Mouse (Mus musculus) cerebellum, adult (tissue): Measurements from ENCODE around the gene Trim41.
"Not testable (repeated sequence)": the region's sequence is repeated elsewhere in the genome, so short reads cannot be mapped to it uniquely, and the experiment has no call there.

ENCODE experiments used
- ATAC-seq: cut with Nextera tagmentation; 2 replicates; pipeline ENCODE4 v1.9.2; 2017; ENCODE audit warnings: mild to moderate bottlenecking, moderate library complexity, mixed read lengths; ENCODE audit not compliant: insufficient number of reproducible peaks, low FRiP score, low TSS enrichment

Trim41 gene

GRCm38 (mm10) chr11:48797287-48797686, 19.9 kb downstream of the Trim41 start:
- ATAC-seq = no peak

- ATAC-seq = no peak
Measured at GRCm38 (mm10) chr11:48796290-48796689, 20.9 kb downstream of the Trim41 start.

DNA sequence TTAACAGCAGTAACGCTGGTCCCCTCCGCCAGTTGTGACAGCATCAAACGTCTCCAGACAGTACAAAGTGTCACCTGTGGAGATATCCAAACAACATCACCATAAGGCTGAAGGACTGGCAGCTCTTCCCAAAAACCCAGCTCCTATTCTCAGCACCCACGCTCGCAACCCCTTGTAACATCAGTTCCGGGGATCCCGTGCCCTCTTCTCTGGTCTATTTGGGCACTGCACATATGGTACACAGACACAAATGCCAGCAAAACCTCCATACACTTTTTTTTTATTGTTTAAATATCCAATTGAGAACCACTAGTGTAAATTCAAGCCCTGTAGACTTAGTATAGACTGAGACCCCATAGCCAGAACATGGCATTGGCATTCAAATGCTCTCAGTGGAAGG, 21.9 kb downstream of the Trim41 start:
- ATAC-seq = no peak

- ATAC-seq = no peak
Measured at GRCm38 (mm10) chr11:48793184-48793583, 24.0 kb downstream of the Trim41 start.

DNA sequence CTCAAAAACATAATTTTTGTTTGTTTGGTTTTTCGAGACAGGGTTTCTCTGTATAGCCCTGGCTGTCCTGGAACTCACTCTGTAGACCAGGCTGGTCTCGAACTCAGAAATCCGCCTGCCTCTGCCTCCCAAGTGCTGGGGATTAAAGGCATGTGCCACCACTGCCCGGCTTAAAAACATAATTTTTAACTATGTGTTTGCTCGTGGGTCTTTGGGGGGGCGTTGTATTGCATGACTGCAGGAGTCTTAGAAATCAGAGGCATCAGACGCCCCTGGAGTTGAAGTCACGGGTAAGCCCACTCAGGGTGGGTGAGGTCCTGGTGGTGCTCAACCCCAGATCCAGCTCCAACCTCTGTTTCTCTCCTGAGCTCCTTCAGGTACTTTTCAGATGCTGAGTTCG, 25.3 kb downstream of the Trim41 start:
- ATAC-seq = not testable (repeated sequence)

DNA sequence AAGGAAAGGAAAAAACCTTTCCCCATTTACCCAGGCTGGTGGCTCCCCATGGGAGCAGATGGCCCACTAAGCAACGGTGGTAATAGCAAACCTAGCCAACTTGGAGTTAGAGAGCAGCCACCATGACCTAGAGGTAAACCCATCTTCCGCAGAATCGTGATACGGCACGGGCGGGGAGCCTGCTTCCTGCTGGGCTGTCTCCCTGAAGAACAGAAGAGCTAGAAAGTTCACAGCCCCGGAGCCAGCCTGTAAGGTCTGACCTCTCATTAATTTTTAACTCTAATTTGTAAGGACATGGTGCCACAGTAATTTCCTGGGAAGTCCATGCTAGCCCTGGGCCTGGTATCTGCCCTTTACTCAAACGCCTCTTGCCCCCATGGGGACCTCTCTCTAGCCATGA, 26.2 kb downstream of the Trim41 start:
- ATAC-seq = no peak

GRCm38 (mm10) chr11:48789973-48790823, 27.0 kb downstream of the Trim41 start:
- ATAC-seq = peak; percentile 80; the same call in 1 of the 2 replicates

GRCm38 (mm10) chr11:48789215-48789614, 27.9 kb downstream of the Trim41 start:
- no peak for ATAC-seq

DNA sequence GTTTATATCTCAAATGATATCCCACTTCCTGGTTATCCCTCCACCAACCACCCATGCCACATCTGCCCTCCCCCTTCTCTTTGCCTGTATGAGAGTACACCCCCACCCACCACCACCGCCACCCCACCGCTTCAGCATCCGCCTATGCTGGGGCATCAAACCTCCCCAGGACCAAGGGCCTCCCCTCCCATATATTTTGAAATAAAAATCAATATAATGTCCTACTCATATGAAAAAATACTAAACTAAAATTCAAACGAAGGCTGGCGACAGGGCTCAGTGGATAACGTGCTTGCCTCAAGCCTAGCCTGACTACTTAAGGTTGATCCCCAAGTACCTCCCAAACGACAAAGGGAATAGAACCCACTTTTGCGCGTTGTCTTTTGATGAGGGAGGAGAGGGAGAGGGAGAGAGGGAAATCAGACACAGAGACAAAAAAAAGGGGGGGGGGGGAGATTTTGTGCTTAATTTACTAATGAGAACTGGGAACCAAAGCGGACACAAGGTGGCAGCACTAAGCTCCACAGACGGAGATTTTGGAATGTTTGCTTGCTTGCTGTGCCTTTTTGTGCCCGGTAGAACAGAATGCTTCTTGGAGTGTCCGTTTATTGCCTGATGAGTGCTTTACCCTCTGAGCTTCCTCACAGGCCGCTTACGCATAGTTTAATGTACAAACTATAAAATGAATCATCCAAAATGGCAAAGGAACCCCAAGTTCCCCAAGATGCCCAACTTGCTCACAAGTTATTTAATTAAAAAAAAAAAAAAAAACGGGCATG, 28.7 kb downstream of the Trim41 start:
- peak; percentile 75 for ATAC-seq

- no peak for ATAC-seq
Measured at GRCm38 (mm10) chr11:48787455-48788211, 29.5 kb downstream of the Trim41 start.

GRCm38 (mm10) chr11:48782243-48782642, 34.9 kb downstream of the Trim41 start:
- no peak for ATAC-seq

DNA sequence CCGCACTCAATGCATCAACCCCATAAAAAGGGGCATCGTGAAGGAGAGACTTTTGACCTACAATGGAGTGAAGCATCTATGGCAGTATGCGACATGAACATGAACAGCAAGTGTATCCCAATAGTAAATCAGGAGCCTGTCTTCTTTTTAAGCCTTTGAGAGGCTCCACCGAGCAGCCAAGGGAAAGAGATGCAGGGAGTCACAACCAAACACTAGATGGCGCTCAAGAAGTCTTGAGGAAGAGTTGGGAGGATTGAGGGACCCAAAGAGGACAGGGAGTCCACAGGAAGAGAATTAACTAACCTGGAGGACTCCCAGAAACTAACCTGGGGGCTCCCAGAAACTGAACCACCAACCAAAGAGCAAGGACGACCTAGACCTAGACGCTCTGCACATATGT, 37.7 kb downstream of the Trim41 start:
- no peak for ATAC-seq

- ATAC-seq = no peak
Measured at GRCm38 (mm10) chr11:48777303-48777702, 39.9 kb downstream of the Trim41 start.

DNA sequence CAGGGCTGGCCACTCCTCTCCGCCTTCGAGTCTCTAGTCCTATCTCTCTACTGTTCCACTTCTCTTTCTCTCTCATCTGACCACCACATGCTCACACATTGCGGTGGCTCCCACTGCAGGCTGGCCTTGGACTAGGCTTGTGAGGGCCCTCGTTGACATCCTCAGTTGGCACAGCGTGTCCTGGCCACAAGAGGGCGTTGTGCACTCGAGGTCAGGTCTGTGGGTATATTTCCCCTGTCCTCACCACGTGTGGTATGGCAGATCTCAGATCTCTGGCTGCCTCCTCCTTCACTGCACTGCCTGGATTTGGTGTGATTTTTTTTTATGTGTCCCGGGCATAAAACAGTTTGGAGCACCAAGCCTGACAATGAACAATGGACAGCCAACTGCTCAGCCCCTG, 40.5 kb downstream of the Trim41 start:
- no peak for ATAC-seq

GRCm38 (mm10) chr11:48775483-48775882, 41.7 kb downstream of the Trim41 start:
- no peak for ATAC-seq

DNA sequence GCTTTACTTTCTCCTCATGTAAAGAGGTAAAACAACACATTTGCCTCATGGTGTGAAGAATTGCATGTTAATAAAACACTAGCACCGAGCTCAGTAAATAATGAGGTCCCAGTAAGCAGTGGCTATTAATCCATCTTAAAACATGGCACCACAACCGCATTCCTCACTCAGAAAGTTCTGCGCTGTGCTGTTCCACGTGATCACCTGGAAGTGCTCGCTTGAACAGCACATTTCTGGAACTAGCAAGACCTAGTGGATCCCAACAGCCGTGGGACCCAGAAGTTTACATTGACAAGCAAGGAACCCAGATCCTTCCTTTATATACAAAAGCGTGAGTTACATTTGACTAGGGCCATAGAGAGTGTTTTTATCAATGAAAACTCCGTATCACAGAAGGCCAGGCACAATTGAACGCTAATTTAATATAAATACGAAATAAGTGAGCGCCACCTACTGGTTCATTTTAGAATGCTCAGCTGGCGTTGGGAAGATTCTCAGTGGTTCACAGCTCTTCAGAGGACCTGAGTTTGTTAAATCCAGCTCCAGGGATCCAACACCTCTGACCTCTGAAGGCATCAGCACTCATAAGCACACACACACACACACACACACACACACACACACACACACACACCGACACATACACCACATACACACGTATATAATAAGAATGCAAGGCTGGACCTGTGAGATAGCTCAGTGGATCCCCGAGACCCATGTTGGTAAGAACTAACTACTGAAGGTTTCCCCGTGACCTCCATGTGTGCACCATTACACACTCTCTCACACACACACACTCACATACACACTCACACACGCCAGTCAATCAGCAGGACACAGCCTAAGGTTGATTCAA, 42.5 kb downstream of the Trim41 start:
- no peak for ATAC-seq

- no peak for ATAC-seq
Measured at GRCm38 (mm10) chr11:48771691-48772090, 45.5 kb downstream of the Trim41 start.

- no peak for ATAC-seq
Measured at GRCm38 (mm10) chr11:48767195-48767876, 49.8 kb downstream of the Trim41 start.

GRCm38 (mm10) chr11:48764119-48764518, 53.0 kb downstream of the Trim41 start:
- ATAC-seq = no peak
